Mouse (Mus musculus) liver, postnatal 0 days (tissue): ENCODE measurements around the gene Trim13. TPM values are rescaled to one million over a fixed set of nuclear protein-coding genes. Genes with fewer than 3 reads are reported as not detected.

ENCODE experiments used
- ATAC-seq: fragments of 200-750 bp; cut with Nextera tagmentation; 2 replicates; pipeline ENCODE4 v1.8.0; 2017; ENCODE audit warnings: mild to moderate bottlenecking, moderate library complexity
- DNase-seq: peaks from one replicate; pipeline ENCODE4 v3.0.0-alpha.2; 2016
- H3K27ac ChIP-seq: fragments of 300-500 bp; sonication (generic); 2 replicates; pipeline ENCODE4 v1.5.1; 2014; ENCODE audit warnings: antibody characterized with exemption, moderate library complexity, mild to moderate bottlenecking, low read depth
- H3K27me3 ChIP-seq: fragments of 300-500 bp; sonication (generic); 2 replicates; pipeline ENCODE4 v1.6.1; 2014; ENCODE audit warnings: low read length, control low read depth, mixed read lengths; ENCODE audit not compliant: insufficient read depth
- H3K36me3 ChIP-seq: fragments of 300-500 bp; sonication (generic); replicated peaks from 2 replicates; pipeline ENCODE4 v1.6.1; 2014; ENCODE audit warnings: mild to moderate bottlenecking, control low read depth, low read length, moderate library complexity, mixed read lengths; ENCODE audit not compliant: insufficient read depth
- H3K4me1 ChIP-seq: fragments of 300-500 bp; sonication (generic); 2 replicates; pipeline ENCODE4 v1.6.1; 2014; ENCODE audit warnings: antibody characterized with exemption, mild to moderate bottlenecking, control low read depth; ENCODE audit not compliant: insufficient read depth
- H3K4me2 ChIP-seq: fragments of 300-500 bp; sonication (generic); 2 replicates; pipeline ENCODE4 v1.6.1; 2014; ENCODE audit warnings: low read depth, mild to moderate bottlenecking, low read length, moderate library complexity, mixed read lengths
- H3K4me3 ChIP-seq: fragments of 300-500 bp; sonication (generic); 2 replicates; pipeline ENCODE4 v1.5.1; 2014; ENCODE audit warnings: low read depth, low read length
- H3K9ac ChIP-seq: fragments of 300-500 bp; sonication (generic); replicated peaks from 2 replicates; pipeline ENCODE4 v1.6.1; 2014; ENCODE audit warnings: mild to moderate bottlenecking, moderate library complexity
- H3K9me3 ChIP-seq: fragments of 300-500 bp; sonication (generic); 2 replicates; pipeline ENCODE4 v1.6.1; 2016; ENCODE audit warnings: mild to moderate bottlenecking, control low read depth, low read length, mixed read lengths
- CTCF ChIP-seq: sonication (generic); IDR thresholded peaks from 2 replicates; pipeline ENCODE4 v1.5.1; 2016; ENCODE audit warnings: antibody characterized with exemption, low read depth
- EP300 ChIP-seq: IDR thresholded peaks from 2 replicates; pipeline ENCODE4 v1.6.1; 2016; ENCODE audit warnings: antibody characterized with exemption, low read depth, mild to moderate bottlenecking
- WGBS: fragments of 180-500 bp; shearing (Covaris S2); extraction: QIAGEN DNeasy Blood & Tissue Kit; methylation state at CpG from one replicate; pipeline ENCODE4 v1.1.7; 2014; ENCODE audit not compliant: insufficient replicate concordance; 5-methylcytosine and 5-hydroxymethylcytosine counted together
- microRNA counts: library from miRNA; unstranded; fragments of <30 nt; microRNA quantifications from one replicate; lab custom pipeline; 2015
- microRNA-seq: library from miRNA; unstranded; fragments of <30 nt; microRNA quantifications from one replicate; pipeline ENCODE4, GENCODE M21; 2016
- polyA plus RNA-seq: library from polyadenylated mRNA; unstranded; fragments of >200 nt; fragmentation: Nextera tagmentation; extraction: Ambion mirVana; gene quantifications from 2 replicates; pipeline ENCODE4 v1.2.1, GENCODE M21; 2015

Gene Trim13
- polyA plus RNA-seq, 1 experiment from 2014 or later, result 3.6 TPM

DNA sequence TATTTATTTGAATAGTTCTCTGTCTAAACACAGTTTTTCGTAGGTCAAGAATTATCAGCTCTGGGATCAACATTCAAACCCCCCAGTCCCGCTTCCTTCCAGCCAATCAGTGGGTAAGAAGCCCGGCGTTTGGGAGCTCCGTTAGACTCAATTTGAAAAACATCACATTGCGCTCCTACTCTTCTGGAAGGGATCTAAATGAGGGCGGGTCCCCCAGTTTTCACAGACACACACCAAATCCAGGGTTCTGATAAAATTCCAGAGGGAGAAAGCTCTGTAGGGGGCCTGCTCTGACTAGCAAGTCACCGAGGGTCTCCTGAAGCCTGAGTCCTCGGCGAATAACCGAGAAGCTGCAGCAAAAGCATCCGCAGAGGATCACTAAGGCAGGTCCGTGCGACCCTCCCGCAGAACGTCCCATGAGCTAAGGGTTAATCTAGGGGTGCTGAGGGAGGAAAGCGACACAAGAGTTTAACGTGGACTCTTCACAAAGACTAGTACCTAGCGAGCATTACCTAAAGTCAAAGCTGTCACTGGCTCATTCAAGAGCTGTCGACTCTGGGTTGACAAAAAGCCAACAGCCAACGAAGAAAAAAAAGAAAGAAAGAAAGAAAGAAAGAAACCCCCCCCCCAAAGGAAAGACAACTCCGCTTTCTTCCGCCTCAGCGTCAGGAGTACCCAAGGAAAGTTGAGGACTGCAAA lies 49.3 kb downstream of the Trim13 start:
- Histone ChIP-seq H3K9me3 (no peaks in the 10 kb centered on the region), H3K4me1 (peaks cover 9% of the 10 kb centered on the region), H3K4me3 (peak overlapping the region; percentile 98), H3K4me2 (peak overlapping the region; percentile 93), H3K9ac (peak overlapping the region; percentile 99), H3K36me3 (0 out of 2 replicates have a peak, but pooled peaks cover 2% of the 10 kb centered on the region), H3K27me3 (no peaks in the 10 kb centered on the region), H3K27ac (peak overlapping the region; percentile 96)
- DNase-seq (peak; percentile 61), ATAC-seq (no peak; the same call in 1 of the 2 replicates)
- TF ChIP-seq CTCF (no peak), EP300 (no peak)
- WGBS, result 1% methylated on average over 24 of the region's 24 CpGs

DNA sequence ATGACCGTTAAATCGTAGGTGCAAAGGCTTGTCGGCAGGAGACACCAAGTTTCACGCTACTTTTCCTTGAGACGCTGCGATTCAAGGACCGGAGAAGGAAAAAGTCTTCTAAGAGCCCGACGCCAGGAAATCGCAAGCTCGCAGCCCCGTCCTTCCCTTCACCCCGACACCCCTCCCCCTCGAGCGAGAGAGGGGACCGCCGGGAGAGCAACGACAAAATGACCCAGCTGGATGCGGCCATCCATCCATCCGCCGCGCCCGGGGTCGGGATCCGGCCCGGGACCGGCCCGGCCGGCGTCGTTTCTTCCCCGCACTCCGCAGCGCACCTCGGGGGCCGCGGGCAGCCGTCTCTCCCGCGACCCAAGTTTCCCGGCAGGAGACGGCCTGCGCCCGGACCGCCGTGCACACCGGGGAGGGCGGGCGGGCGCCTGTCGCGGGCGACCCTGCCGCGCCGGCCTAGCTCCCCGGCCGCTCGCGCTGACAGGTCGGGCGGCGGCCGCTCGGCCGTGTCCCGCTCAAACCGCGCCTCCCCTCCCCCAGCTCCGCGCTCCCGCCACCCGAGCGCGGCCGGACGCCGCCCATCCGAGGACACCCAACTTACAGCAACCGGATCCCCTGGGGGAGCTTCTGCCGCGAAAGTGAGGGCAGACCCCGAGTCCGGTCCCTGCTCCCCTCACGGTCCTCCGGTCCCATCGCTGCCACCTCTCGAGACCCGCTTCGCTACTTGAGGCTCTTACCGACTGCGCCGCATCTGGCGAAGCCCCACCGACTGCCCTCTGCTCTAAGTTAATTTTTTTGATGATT lies 50.0 kb downstream of the Trim13 start:
- Histone ChIP-seq H3K9ac (peak overlapping the region; percentile 99), H3K36me3 (0 out of 2 replicates have a peak, but pooled peaks cover 2% of the 10 kb centered on the region), H3K27ac (peak overlapping the region; percentile 96), H3K9me3 (no peaks in the 10 kb centered on the region), H3K4me2 (peak overlapping the region; percentile 93), H3K27me3 (no peaks in the 10 kb centered on the region), H3K4me1 (peaks cover 9% of the 10 kb centered on the region), H3K4me3 (peak overlapping the region; percentile 98)
- DNase-seq, result peak; percentile 80
- no peak for TF ChIP-seq EP300
- no peak for TF ChIP-seq CTCF
- WGBS, result under 1% methylated on average over 77 of the region's 95 CpGs
- peak; percentile 76 for ATAC-seq

- Histone ChIP-seq H3K4me1 (peaks cover 9% of the 10 kb centered on the region), H3K9ac (peak overlapping the region; percentile 99), H3K4me2 (peak overlapping the region; percentile 93), H3K27me3 (no peaks in the 10 kb centered on the region), H3K36me3 (no peaks in the 10 kb centered on the region), H3K27ac (peak overlapping the region; percentile 96), H3K4me3 (peak overlapping the region; percentile 98), H3K9me3 (no peaks in the 10 kb centered on the region)
- ATAC-seq (peak; percentile 92), DNase-seq (peak; percentile 98)
- WGBS, result 2% methylated on average over 62 of the region's 62 CpGs
- TF ChIP-seq EP300 (no peak), CTCF (peak; percentile 1; the same call in 1 of the 2 replicates)
Observed at GRCm38 (mm10) chr14:61648685-61649504, 50.8 kb downstream of the Trim13 start.

- H3K27me3 ChIP-seq, result no peaks in the 10 kb centered on the region
- peak overlapping the region; percentile 98; the same call in 1 of the 2 replicates for H3K4me3 ChIP-seq
- H3K36me3 ChIP-seq, result no peaks in the 10 kb centered on the region; the same call in none of the 2 replicates
- H3K4me2 ChIP-seq, result peak overlapping the region; percentile 93
- ATAC-seq (no peak), DNase-seq (peak; percentile 38)
- 28% methylated on average over 9 of the region's 9 CpGs for WGBS
- H3K27ac ChIP-seq, result peak overlapping the region; percentile 96
- no peaks in the 10 kb centered on the region for H3K9me3 ChIP-seq
- H3K4me1 ChIP-seq, result peaks cover 16% of the 10 kb centered on the region
- TF ChIP-seq CTCF, result peak; percentile 70
- no peak for TF ChIP-seq EP300
- H3K9ac ChIP-seq, result no peak overlapping the region
Observed at GRCm38 (mm10) chr14:61650291-61650960, 52.4 kb downstream of the Trim13 start.

MicroRNAs within 50 kb of the gene (microRNA counts, 519-probe panel; counts per million panel counts)
- microRNA mmu-miR-15a (lab: Ali Mortazavi, UCI), result 8,147 counts per million, percentile 92 among the panel's probes with 10 or more counts
- 9,097 counts per million, percentile 99 among the panel's probes with 10 or more counts for microRNA mmu-miR-16 (lab: Ali Mortazavi, UCI)

Small RNAs within 50 kb of the gene (microRNA-seq; reads per million reads assigned to microRNA genes)
- gene Mir15a (8,135 reads per million, percentile 92 among the genes with 10 or more reads in this experiment), gene Mir16-1 (4,835 reads per million, percentile 87 among the genes with 10 or more reads in this experiment)

Other genes starting within 250 kb of the Trim13 start
- gene Ebpl, start 237.8 kb upstream of the Trim13 start, polyA plus RNA-seq, result 13.3 and 13.8 TPM in 2 replicates
- 12.6 and 14.4 TPM in 2 replicates for gene Kpna3, start 158.4 kb upstream of the Trim13 start, polyA plus RNA-seq
- 7.0 and 7.2 TPM in 2 replicates for gene Spryd7, start 41.4 kb upstream of the Trim13 start, polyA plus RNA-seq
- 0.08 and 0.09 TPM in 2 replicates for gene Kcnrg, start 9.2 kb downstream of the Trim13 start, polyA plus RNA-seq